In genomic region chr8:109957167-109958028, GRCm38 (mm10) we compare ENCODE assay signal across 8 mouse cellular contexts. TPM values are rescaled to one million over a fixed set of nuclear protein-coding genes. Genes with fewer than 3 reads are reported as not detected.
DNase-seq lines count a peak whose midpoint lies in the region; ATAC-seq and TF ChIP-seq lines count a peak whose summit lies in the region.

No protein-coding gene starts in this region.

- intact Hi-C loops in left cerebral cortex, postnatal 36 days (cut with DNase I): no loop called here

- 4% methylated on average over 16 of the region's 16 CpGs for WGBS in forebrain, embryonic 13.5 days

- peak overlapping the region; percentile 48 for H3K27ac ChIP-seq in ES-E14 (ENCODE audit: insufficient read depth, low read depth, low read length, poor library complexity, severe bottlenecking)
- no peak overlapping the region for H3K27ac ChIP-seq in forebrain, embryonic 13.5 days

- peak overlapping the region; percentile 34 to 48 for H3K4me3 ChIP-seq in ES-E14 (ENCODE audit: insufficient read depth in 1 of 2, low read depth in 1 of 2, low read length in 2 of 2, poor library complexity in 1 of 2, severe bottlenecking in 1 of 2)
- no peak overlapping the region for H3K4me3 ChIP-seq in forebrain, embryonic 13.5 days

- no peaks in the 10 kb centered on the region for H3K9me3 ChIP-seq in ES-E14 (ENCODE audit: control insufficient read depth, insufficient read depth, low read depth, low read length)
- no peaks in the 10 kb centered on the region for H3K9me3 ChIP-seq in forebrain, embryonic 13.5 days (replicated peaks)

- peaks cover 25% of the 10 kb centered on the region for H3K27me3 ChIP-seq in forebrain, embryonic 13.5 days

- in situ Hi-C loops in ES-E14 (cut with MboI; ENCODE audit: low sequenced_read_pairs in 2 of 2, unreplicated experiment in 2 of 2): no loop called here

- H3K4me2 ChIP-seq in forebrain, embryonic 13.5 days: peak overlapping the region; percentile 42

- peak; percentile 56; the same call in 1 of the 2 replicates for ATAC-seq in forebrain, embryonic 13.5 days

- H3K9ac ChIP-seq in ES-E14 (ENCODE audit: insufficient read depth, low read depth, low read length, poor library complexity, severe bottlenecking): no peak overlapping the region
- peak overlapping the region; percentile 30; the same call in 1 of the 2 replicates for H3K9ac ChIP-seq in forebrain, embryonic 13.5 days

- H3K4me1 ChIP-seq in ES-E14 (ENCODE audit: control insufficient read depth in 2 of 2, insufficient read depth in 2 of 2, low read length in 2 of 2, poor library complexity in 1 of 2): peaks cover 2 to 14% of the 10 kb centered on the region in 2 experiments; a peak in 3 of 4 replicates
- H3K4me1 ChIP-seq in forebrain, embryonic 13.5 days: peaks cover 34% of the 10 kb centered on the region

- H3K36me3 ChIP-seq in ES-E14 (ENCODE audit: control insufficient read depth, insufficient read depth, low read length, poor library complexity, severe bottlenecking): no peaks in the 10 kb centered on the region
- H3K36me3 ChIP-seq in forebrain, embryonic 13.5 days (ENCODE audit: poor library complexity, severe bottlenecking): no peaks in the 10 kb centered on the region

- peak; percentile 48 for DNase-seq in 3T3-L1 (ENCODE audit: low read depth, low spot score)
- peak; percentile 69 for DNase-seq in ES-E14 (ENCODE audit: low read depth, low spot score)
- DNase-seq in kidney, postnatal 36 days: peak; percentile 61 to 78
- peak; percentile 14 for DNase-seq in naive thymus-derived CD4-positive, alpha-beta T cell, adult 2 months (ENCODE audit: low read depth)
- DNase-seq in left cerebral cortex, adult 9 months (ENCODE audit: low spot score in 2 of 2): no peak
- no peak for DNase-seq in cerebellum, adult 11-12 months
- no peak for DNase-seq in left cerebral cortex, postnatal 36 days (ENCODE audit: low spot score in 2 of 2)

TF ChIP-seq in ES-E14, 5 proteins besides CTCF, POLR2A, EP300 and RAD21:
- TF ChIP-seq HCFC1 (IDR thresholded peaks at IDR 0.05; ENCODE audit: borderline replicate concordance, insufficient read depth, low read length) (no peak), MAFK (IDR thresholded peaks at IDR 0.05; ENCODE audit: insufficient read depth, low read depth, low read length) (no peak), CHD2 (IDR thresholded peaks at IDR 0.05; ENCODE audit: low read depth, low read length) (no peak), ZC3H11A (IDR thresholded peaks at IDR 0.05; ENCODE audit: borderline replicate concordance, low read depth, low read length) (no peak), ZNF384 (IDR thresholded peaks at IDR 0.05; ENCODE audit: low read depth, low read length) (no peak)

RNA-seq across cellular contexts. Expression of gene Marveld3, which starts 4.6 kb away (rescaled TPM):
- 2.0 and 3.9 TPM in 2 replicates for total RNA-seq in ES-E14 (2012; rRNA removed)
- 1.0 and 1.5 TPM in 2 replicates for polyA plus RNA-seq in forebrain, embryonic 13.5 days (2015; fragmentation: Nextera tagmentation; extraction: Ambion mirVana)
- total RNA-seq in left cerebral cortex, postnatal 36 days (2021): under 1 TPM; 0.20 to 0.25 TPM

RNA-seq across cellular contexts. Expression of gene Tat, which starts 32.8 kb away (rescaled TPM):
- not detected in 2 replicates for total RNA-seq in ES-E14 (2012; rRNA removed)
- polyA plus RNA-seq in forebrain, embryonic 13.5 days (2015; fragmentation: Nextera tagmentation; extraction: Ambion mirVana): not detected in 2 replicates
- not detected for total RNA-seq in left cerebral cortex, postnatal 36 days (2021)

Comparison
In these comparisons a context has a peak if more than half of its experiments do, and no peak if none do; other contexts are left out.
1. DNase-seq: peak in 3T3-L1 (single experiment), ES-E14 (single experiment), kidney, postnatal 36 days (2 of 2) and naive thymus-derived CD4-positive, alpha-beta T cell, adult 2 months (single experiment); none in left cerebral cortex, adult 9 months (0 of 2), cerebellum, adult 11-12 months (single experiment) and left cerebral cortex, postnatal 36 days (0 of 2).